Mouse (Mus musculus): Measurements from ENCODE around the gene Slc36a2.

DNA sequence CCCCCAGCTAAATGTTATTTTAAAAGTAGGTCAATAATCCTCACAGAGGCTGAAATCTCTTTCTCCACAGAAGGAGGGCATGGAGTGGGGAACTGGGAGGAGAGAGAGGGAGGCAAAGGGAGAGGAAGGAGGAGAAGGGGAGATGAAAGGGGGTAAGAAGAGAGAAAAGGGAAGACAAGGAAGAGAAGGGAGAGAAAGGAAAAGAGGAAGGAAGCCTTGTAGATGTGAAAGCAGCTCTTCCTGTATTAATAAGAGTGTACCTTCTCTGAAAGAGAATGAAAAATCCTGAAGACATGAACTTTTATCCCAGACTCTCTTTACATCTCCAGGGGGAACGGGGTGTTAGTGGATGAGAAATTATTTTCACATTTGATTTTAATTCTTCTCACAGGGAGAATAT lies 63.4 kb downstream of the Slc36a2 start:
- no peak for TF ChIP-seq CTCF (IDR thresholded peaks at IDR 0.05; ENCODE audit: extremely low read depth, insufficient read depth, low read length)
- TF ChIP-seq POLR2A (IDR thresholded peaks at IDR 0.05; ENCODE audit: extremely low read depth, insufficient read depth, low read length): no peak
